Mouse (Mus musculus) kidney, embryonic 14.5 days (tissue): ENCODE data around the gene Srp54a. TPM values are rescaled to one million over a fixed set of nuclear protein-coding genes. Genes with fewer than 3 reads are reported as not detected.
"Not testable (repeated sequence)": the region's sequence is repeated elsewhere in the genome, so short reads cannot be mapped to it uniquely, and the experiment has no call there.

Source experiments
- ATAC-seq: fragments of 200-750 bp; cut with Nextera tagmentation; 2 replicates; pipeline ENCODE4 v1.8.0; 2017; ENCODE audit warnings: moderate number of reproducible peaks, mild to moderate bottlenecking, moderate TSS enrichment, moderate library complexity; ENCODE audit not compliant: low FRiP score, low TSS enrichment
- H3K27ac ChIP-seq: fragments of 300-500 bp; sonication (generic); 2 replicates; pipeline ENCODE4 v1.5.1; 2014; ENCODE audit warnings: low read depth, mild to moderate bottlenecking, low read length, moderate library complexity, mixed read lengths
- H3K27me3 ChIP-seq: fragments of 300-500 bp; sonication (generic); 2 replicates; pipeline ENCODE4 v1.6.1; 2014; ENCODE audit warnings: mild to moderate bottlenecking, low read length; ENCODE audit not compliant: control insufficient read depth, insufficient read depth
- H3K36me3 ChIP-seq: fragments of 300-500 bp; sonication (generic); 2 replicates; pipeline ENCODE4 v1.6.1; 2014; ENCODE audit warnings: low read length, mixed read lengths; ENCODE audit not compliant: control insufficient read depth, insufficient read depth
- H3K4me1 ChIP-seq: fragments of 300-500 bp; sonication (generic); 2 replicates; pipeline ENCODE4 v1.6.1; 2014; ENCODE audit warnings: low read length, mixed read lengths; ENCODE audit not compliant: control insufficient read depth, insufficient read depth
- H3K4me2 ChIP-seq: fragments of 300-500 bp; sonication (generic); replicated peaks from 2 replicates; pipeline ENCODE4 v1.6.1; 2014; ENCODE audit warnings: low read depth, mild to moderate bottlenecking, low read length
- H3K4me3 ChIP-seq: fragments of 300-500 bp; sonication (generic); 2 replicates; pipeline ENCODE4 v1.5.1; 2014; ENCODE audit warnings: mild to moderate bottlenecking, low read length
- H3K9ac ChIP-seq: fragments of 300-500 bp; sonication (generic); 2 replicates; pipeline ENCODE4 v1.6.1; 2014; ENCODE audit warnings: low read depth, mild to moderate bottlenecking, low read length, moderate library complexity
- H3K9me3 ChIP-seq: fragments of 300-500 bp; sonication (generic); 2 replicates; pipeline ENCODE4 v1.6.1; 2016; ENCODE audit warnings: low read length; ENCODE audit not compliant: control insufficient read depth
- WGBS: fragments of 180-500 bp; shearing (Covaris S2); extraction: QIAGEN DNeasy Blood & Tissue Kit; methylation state at CpG from one replicate; pipeline ENCODE4 v1.1.7; 2014; 5-methylcytosine and 5-hydroxymethylcytosine counted together
- polyA plus RNA-seq: library from polyadenylated mRNA; unstranded; fragments of >200 nt; fragmentation: Nextera tagmentation; extraction: Ambion mirVana; gene quantifications from 2 replicates; pipeline ENCODE4 v1.2.1, GENCODE M21; 2014

The Srp54a gene
- polyA plus RNA-seq, 1 experiment from 2014 or later = 167 TPM

- Histone ChIP-seq H3K36me3 (peaks cover 5% of the 10 kb centered on the region; the same call in 1 of the 2 replicates), H3K4me2 (no peak overlapping the region), H3K27me3 (no peaks in the 10 kb centered on the region), H3K27ac (peak overlapping the region; percentile 42; the same call in 1 of the 2 replicates), H3K9me3 (no peaks in the 10 kb centered on the region), H3K9ac (no peak overlapping the region), H3K4me1 (no peaks in the 10 kb centered on the region), H3K4me3 (no peak overlapping the region)
- ATAC-seq = no peak
- WGBS = 32% methylated on average over 6 of the region's 6 CpGs
These were observed 21.0 kb upstream of the Srp54a start for GRCm38 (mm10) chr12:55058865-55059615.

- Histone ChIP-seq H3K36me3 (peaks cover 5% of the 10 kb centered on the region; the same call in 1 of the 2 replicates), H3K27me3 (no peaks in the 10 kb centered on the region), H3K4me3 (no peak overlapping the region), H3K9me3 (no peaks in the 10 kb centered on the region), H3K4me1 (no peaks in the 10 kb centered on the region), H3K9ac (no peak overlapping the region), H3K4me2 (no peak overlapping the region), H3K27ac (peak overlapping the region; percentile 42; the same call in 1 of the 2 replicates)
- peak; percentile 54; the same call in 1 of the 2 replicates for ATAC-seq
- WGBS = 43% methylated on average over 3 of the region's 3 CpGs
These were observed 20.2 kb upstream of the Srp54a start for GRCm38 (mm10) chr12:55059812-55060211.

- Histone ChIP-seq H3K27me3 (no peaks in the 10 kb centered on the region), H3K4me3 (no peak overlapping the region), H3K27ac (no peak overlapping the region), H3K4me2 (no peak overlapping the region), H3K9ac (no peak overlapping the region), H3K4me1 (no peaks in the 10 kb centered on the region), H3K9me3 (no peaks in the 10 kb centered on the region), H3K36me3 (peaks cover 5% of the 10 kb centered on the region; the same call in 1 of the 2 replicates)
- no peak for ATAC-seq
- 69% methylated on average over 6 of the region's 6 CpGs for WGBS
These were observed 19.7 kb upstream of the Srp54a start for GRCm38 (mm10) chr12:55060212-55060898.

- Histone ChIP-seq H3K27me3 (no peaks in the 10 kb centered on the region), H3K9ac (no peak overlapping the region), H3K4me3 (no peak overlapping the region), H3K36me3 (peaks cover 5% of the 10 kb centered on the region; the same call in 1 of the 2 replicates), H3K4me1 (no peaks in the 10 kb centered on the region), H3K27ac (no peak overlapping the region), H3K4me2 (no peak overlapping the region), H3K9me3 (no peaks in the 10 kb centered on the region)
- 79% methylated on average over 10 of the region's 10 CpGs for WGBS
- ATAC-seq = no peak
These were observed 19.1 kb upstream of the Srp54a start for GRCm38 (mm10) chr12:55061006-55061405.

- Histone ChIP-seq H3K4me3 (no peak overlapping the region), H3K9ac (no peak overlapping the region), H3K4me2 (no peak overlapping the region), H3K36me3 (peaks cover 5% of the 10 kb centered on the region; the same call in 1 of the 2 replicates), H3K27me3 (no peaks in the 10 kb centered on the region), H3K4me1 (no peaks in the 10 kb centered on the region), H3K9me3 (no peaks in the 10 kb centered on the region), H3K27ac (no peak overlapping the region)
- WGBS = 90% methylated on average over 1 of the region's 1 CpGs
- no peak for ATAC-seq
These were observed 17.9 kb upstream of the Srp54a start for GRCm38 (mm10) chr12:55062141-55062540.

- WGBS = 58% methylated on average over 4 of the region's 4 CpGs
- no peak for ATAC-seq
These were observed 7.6 kb upstream of the Srp54a start for GRCm38 (mm10) chr12:55072495-55072894.

DNA sequence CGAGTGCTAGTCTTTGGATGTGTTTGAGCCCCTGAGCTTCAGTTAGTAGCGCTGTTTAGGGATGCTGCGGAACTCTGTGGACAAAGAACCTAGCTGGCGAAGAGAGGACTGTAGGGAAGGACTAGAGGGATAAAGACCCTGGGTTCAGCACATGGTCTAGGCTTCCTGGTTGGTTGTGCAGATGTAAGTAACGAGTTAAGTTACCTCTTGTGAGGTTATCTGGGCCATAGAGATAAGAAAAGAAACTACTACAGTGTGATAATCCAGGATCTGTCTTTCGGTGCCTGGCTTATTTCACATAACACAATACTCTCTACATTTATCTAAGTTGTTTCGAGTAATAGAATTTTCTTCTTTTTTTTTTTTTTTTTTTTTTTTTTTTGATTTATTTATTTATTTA, 6.4 kb upstream of the Srp54a start:
- H3K4me1 ChIP-seq = no peaks in the 10 kb centered on the region
- 94% methylated on average over 7 of the region's 7 CpGs for WGBS
- no peak overlapping the region for H3K4me3 ChIP-seq
- H3K27me3 ChIP-seq = no peaks in the 10 kb centered on the region
- no peaks in the 10 kb centered on the region for H3K9me3 ChIP-seq
- H3K36me3 ChIP-seq = no peaks in the 10 kb centered on the region
- H3K27ac ChIP-seq = no peak overlapping the region
- H3K4me2 ChIP-seq = no peak overlapping the region
- no peak for ATAC-seq
- H3K9ac ChIP-seq = no peak overlapping the region

More at GRCm38 (mm10) chr12:55072495-55072894, 7.6 kb upstream of the Srp54a start:
- no peak overlapping the region for H3K9ac ChIP-seq
- H3K36me3 ChIP-seq = no peaks in the 10 kb centered on the region
- H3K27ac ChIP-seq = no peak overlapping the region
- no peaks in the 10 kb centered on the region for H3K9me3 ChIP-seq
- H3K27me3 ChIP-seq = no peaks in the 10 kb centered on the region
- no peak overlapping the region for H3K4me2 ChIP-seq
- H3K4me1 ChIP-seq = no peaks in the 10 kb centered on the region
- no peak overlapping the region for H3K4me3 ChIP-seq

GRCm38 (mm10) chr12:55075296-55075695, 4.8 kb upstream of the Srp54a start:
- H3K27me3 ChIP-seq = no peaks in the 10 kb centered on the region
- WGBS = 98% methylated on average over 2 of the region's 2 CpGs

GRCm38 (mm10) chr12:55078706-55079105, 1.4 kb upstream of the Srp54a start:
- H3K4me2 ChIP-seq, H3K4me3 ChIP-seq, H3K36me3 ChIP-seq, H3K27me3 ChIP-seq, ATAC-seq, H3K27ac ChIP-seq, H3K9me3 ChIP-seq, H3K9ac ChIP-seq, H3K4me1 ChIP-seq: not testable (repeated sequence)
- WGBS = 48% methylated on average over 2 of the region's 2 CpGs

More at GRCm38 (mm10) chr12:55075296-55075695, 4.8 kb upstream of the Srp54a start:
- Histone ChIP-seq H3K4me3 (no peak overlapping the region), H3K4me1 (no peaks in the 10 kb centered on the region), H3K9ac (no peak overlapping the region), H3K9me3 (no peaks in the 10 kb centered on the region), H3K36me3 (no peaks in the 10 kb centered on the region), H3K4me2 (no peak overlapping the region), H3K27ac (no peak overlapping the region)
- no peak for ATAC-seq
